Mouse (Mus musculus): ENCODE data around the gene Rasgrp1.

DNA sequence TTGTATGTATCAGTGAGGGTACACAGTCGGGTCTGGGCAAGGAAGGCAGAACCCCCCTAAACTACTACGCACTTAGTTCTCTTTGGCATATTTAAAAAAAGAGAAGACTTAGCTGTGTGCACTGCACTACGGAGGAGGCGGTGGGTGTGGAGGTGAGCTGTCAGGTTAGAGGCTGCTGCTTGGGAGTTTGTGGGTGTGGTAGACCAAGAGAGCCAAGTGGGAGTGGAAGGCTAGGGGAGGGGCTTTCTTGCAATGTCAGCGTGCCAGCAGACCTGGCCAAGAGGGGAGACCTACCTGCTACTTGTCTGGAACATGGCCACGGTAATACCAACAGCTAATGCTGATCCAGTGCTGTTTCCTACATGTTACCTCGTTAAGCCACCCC lies 431 bp upstream of the Rasgrp1 start:
- no peak for TF ChIP-seq EP300 (IDR thresholded peaks at IDR 0.05; ENCODE audit: low read depth)
- no peak for TF ChIP-seq CTCF (IDR thresholded peaks at IDR 0.05; ENCODE audit: low read depth)
